ENCODE assay signal across 8 mouse cellular contexts in genomic region chr4:48046461-48046901, GRCm38 (mm10). TPM values are rescaled to one million over a fixed set of nuclear protein-coding genes. Genes with fewer than 3 reads are reported as not detected.
DNase-seq lines count a peak whose midpoint lies in the region; ATAC-seq and TF ChIP-seq lines count a peak whose summit lies in the region.

No protein-coding gene starts in this region.

- no peaks in the 10 kb centered on the region for H3K9me3 ChIP-seq in G1E (replicated peaks)
- H3K9me3 ChIP-seq in embryonic facial prominence, embryonic 14.5 days (ENCODE audit: control insufficient read depth, low read length) = no peaks in the 10 kb centered on the region
- H3K9me3 ChIP-seq in hindbrain, embryonic 16.5 days (ENCODE audit: control insufficient read depth, low read length) = no peaks in the 10 kb centered on the region
- H3K9me3 ChIP-seq in midbrain, embryonic 11.5 days (ENCODE audit: control insufficient read depth, low read length) = no peaks in the 10 kb centered on the region

- H3K36me3 ChIP-seq in G1E (replicated peaks) = no peaks in the 10 kb centered on the region
- H3K36me3 ChIP-seq in embryonic facial prominence, embryonic 14.5 days (ENCODE audit: control insufficient read depth, insufficient read depth, low read length) = no peaks in the 10 kb centered on the region
- H3K36me3 ChIP-seq in hindbrain, embryonic 16.5 days (ENCODE audit: control insufficient read depth, insufficient read depth, low read length) = no peaks in the 10 kb centered on the region
- H3K36me3 ChIP-seq in midbrain, embryonic 11.5 days (ENCODE audit: control insufficient read depth, insufficient read depth, low read length) = no peaks in the 10 kb centered on the region

- peak overlapping the region; percentile 82 for H3K9ac ChIP-seq in embryonic facial prominence, embryonic 14.5 days (ENCODE audit: low read depth, low read length)
- H3K9ac ChIP-seq in hindbrain, embryonic 16.5 days (ENCODE audit: low read depth, low read length) = peak overlapping the region; percentile 81; the same call in 1 of the 2 replicates
- peak overlapping the region; percentile 71 for H3K9ac ChIP-seq in midbrain, embryonic 11.5 days (ENCODE audit: low read length)

- peak overlapping the region; percentile 97 for H3K4me2 ChIP-seq in embryonic facial prominence, embryonic 14.5 days (ENCODE audit: low read depth, low read length)
- peak overlapping the region; percentile 99 for H3K4me2 ChIP-seq in hindbrain, embryonic 16.5 days (ENCODE audit: low read length)
- H3K4me2 ChIP-seq in midbrain, embryonic 11.5 days = peak overlapping the region; percentile 85

- peak overlapping the region; percentile 86; the same call in 1 of the 2 replicates for H3K4me3 ChIP-seq in G1E (ENCODE audit: low read depth, low read length)
- H3K4me3 ChIP-seq in embryonic facial prominence, embryonic 14.5 days (ENCODE audit: low read depth, low read length) = peak overlapping the region; percentile 55
- peak overlapping the region; percentile 85 for H3K4me3 ChIP-seq in hindbrain, embryonic 16.5 days (ENCODE audit: low read length)
- H3K4me3 ChIP-seq in midbrain, embryonic 11.5 days (ENCODE audit: low read depth, low read length) = peak overlapping the region; percentile 70

- peaks cover 58% of the 10 kb centered on the region for H3K27me3 ChIP-seq in G1E (ENCODE audit: insufficient read depth, low read length)
- H3K27me3 ChIP-seq in embryonic facial prominence, embryonic 14.5 days (replicated peaks; ENCODE audit: control insufficient read depth, insufficient read depth, low read length) = peaks cover 53% of the 10 kb centered on the region
- H3K27me3 ChIP-seq in hindbrain, embryonic 16.5 days (replicated peaks; ENCODE audit: control insufficient read depth, insufficient read depth, low read length) = peaks cover 17% of the 10 kb centered on the region
- peaks cover 30% of the 10 kb centered on the region for H3K27me3 ChIP-seq in midbrain, embryonic 11.5 days (ENCODE audit: control insufficient read depth, insufficient read depth, low read length)

- DNase-seq in heart, adult 11 months = peak; percentile 93
- DNase-seq in heart, postnatal 25 days (ENCODE audit: low spot score) = no peak
- no peak for DNase-seq in G1E (ENCODE audit: low spot score)
- no peak for DNase-seq in embryonic facial prominence, embryonic 14.5 days (ENCODE audit: low spot score)
- peak; percentile 95 for DNase-seq in midbrain, embryonic 11.5 days (ENCODE audit: low spot score, missing footprints)
- no peak for DNase-seq in layer of hippocampus, postnatal 10 days (ENCODE audit: low spot score in 2 of 2)

- no peak for ATAC-seq in G1E (ENCODE audit: extremely low read depth, insufficient number of reproducible peaks, low FRiP score, poor library complexity, severe bottlenecking)
- no peak for ATAC-seq in embryonic facial prominence, embryonic 14.5 days (ENCODE audit: low read depth)
- no peak for ATAC-seq in hindbrain, embryonic 16.5 days
- ATAC-seq in midbrain, embryonic 11.5 days (ENCODE audit: low FRiP score) = no peak
- no peak for ATAC-seq in erythroid progenitor cell, adult 5-6 weeks (replicated peaks; ENCODE audit: low FRiP score, poor library complexity, severe bottlenecking)

- intact Hi-C loops in heart, postnatal 25 days (cut with DNase I) = loop anchor here (2.0 to 5.0 kb wide), 2 partner anchors 78 to 151 kb away; partner anchors contain the start of gene Stx17

- no peak for TF ChIP-seq CTCF in G1E (IDR thresholded peaks at IDR 0.05; ENCODE audit: low read depth, low read length)

- peaks cover 51% of the 10 kb centered on the region for H3K4me1 ChIP-seq in G1E (ENCODE audit: insufficient read depth, low read depth, low read length)
- peaks cover 28% of the 10 kb centered on the region for H3K4me1 ChIP-seq in embryonic facial prominence, embryonic 14.5 days (ENCODE audit: control insufficient read depth, insufficient read depth, low read length)
- H3K4me1 ChIP-seq in hindbrain, embryonic 16.5 days (ENCODE audit: control insufficient read depth, insufficient read depth, low read depth, low read length) = peaks cover 41% of the 10 kb centered on the region
- peaks cover 35% of the 10 kb centered on the region for H3K4me1 ChIP-seq in midbrain, embryonic 11.5 days (ENCODE audit: control insufficient read depth, insufficient read depth, low read length)

- no peak overlapping the region for H3K27ac ChIP-seq in embryonic facial prominence, embryonic 14.5 days (replicated peaks; ENCODE audit: low read depth, low read length)
- no peak overlapping the region; the same call in 1 of the 2 replicates for H3K27ac ChIP-seq in hindbrain, embryonic 16.5 days (ENCODE audit: low read depth, low read length)
- H3K27ac ChIP-seq in midbrain, embryonic 11.5 days (ENCODE audit: low read depth, low read length) = peak overlapping the region; percentile 32

- WGBS in embryonic facial prominence, embryonic 14.5 days = 1% methylated on average over 20 of the region's 20 CpGs
- under 1% methylated on average over 20 of the region's 20 CpGs for WGBS in hindbrain, embryonic 16.5 days
- WGBS in midbrain, embryonic 11.5 days = 1% methylated on average over 20 of the region's 20 CpGs

RNA-seq across cellular contexts. Expression of gene Nr4a3, which starts 1.5 kb away (rescaled TPM):
- total RNA-seq in heart, postnatal 25 days (2021) = 1 to 10 TPM; 2.5 to 5.9 TPM
- total RNA-seq in G1E (2014; fragmentation: Nextera tagmentation) (0.68 TPM in 1 of 2 replicates, not detected in the other), G1E (2017) (0.12 and 0.33 TPM in 2 replicates)
- 0.20 and 0.32 TPM in 2 replicates for polyA plus RNA-seq in G1E (2012)
- 0.58 and 0.65 TPM in 2 replicates for polyA plus RNA-seq in embryonic facial prominence, embryonic 14.5 days (2014; fragmentation: Nextera tagmentation; extraction: Ambion mirVana)
- polyA plus RNA-seq in hindbrain, embryonic 16.5 days (2015; fragmentation: Nextera tagmentation; extraction: Ambion mirVana) = 0.89 and 1.3 TPM in 2 replicates
- polyA plus RNA-seq in midbrain, embryonic 11.5 days (2014; fragmentation: Nextera tagmentation; extraction: Ambion mirVana) = 0.68 and 0.77 TPM in 2 replicates
- total RNA-seq in layer of hippocampus, postnatal 10 days (2021) = 100 to 1,000 TPM; 106 to 107 TPM
- total RNA-seq in erythroid progenitor cell, adult 5-6 weeks (2015; ENCODE audit: low replicate concordance) = not detected in 2 replicates
- not detected in 2 replicates for total RNA-seq in erythroid progenitor cell, adult 5-6 weeks (2017; ENCODE audit: low replicate concordance)

Comparison
In these comparisons a context has a peak if more than half of its experiments do, and no peak if none do; other contexts are left out.
1. DNase-seq: peak in heart, adult 11 months (single experiment) and midbrain, embryonic 11.5 days (single experiment); none in heart, postnatal 25 days (single experiment), G1E (single experiment), embryonic facial prominence, embryonic 14.5 days (single experiment) and layer of hippocampus, postnatal 10 days (0 of 2).
2. RNA of gene Nr4a3, which starts 1.5 kb away (total RNA-seq): 106 to 107 TPM in layer of hippocampus, postnatal 10 days; 2.5 to 5.9 TPM in heart, postnatal 25 days, 0.12 to 0.68 TPM in G1E and not detected in erythroid progenitor cell, adult 5-6 weeks; every median in the first group is over 10 times any median in the second.
3. Peak in every context shown above with its lines, with median percentiles within 50 percentile points of each other: H3K4me3 ChIP-seq, H3K4me2 ChIP-seq and H3K9ac ChIP-seq.